Mouse (Mus musculus) kidney, postnatal 14 days (tissue): Measurements from ENCODE around the gene Iffo2.

Experiments
- DNase-seq: peaks from one replicate; pipeline ENCODE4 v3.0.0; 2022; ENCODE audit warnings: mixed read lengths

The Iffo2 gene

GRCm38 (mm10) chr4:139535127-139535695 is 4.9 kb downstream of the Iffo2 start:
- peak; percentile 70 for DNase-seq

- DNase-seq = no peak
These were observed 5.4 kb downstream of the Iffo2 start for GRCm38 (mm10) chr4:139535719-139536118.

GRCm38 (mm10) chr4:139536706-139537105 is 6.4 kb downstream of the Iffo2 start:
- no peak for DNase-seq

GRCm38 (mm10) chr4:139540784-139541183 is 10.4 kb downstream of the Iffo2 start:
- no peak for DNase-seq

GRCm38 (mm10) chr4:139545791-139546190 is 15.4 kb downstream of the Iffo2 start:
- DNase-seq = no peak

GRCm38 (mm10) chr4:139549448-139549847 is 19.1 kb downstream of the Iffo2 start:
- DNase-seq = no peak

- DNase-seq = no peak
These were observed 24.9 kb downstream of the Iffo2 start for GRCm38 (mm10) chr4:139555235-139555634.

- DNase-seq = peak; percentile 45
These were observed 25.6 kb downstream of the Iffo2 start for GRCm38 (mm10) chr4:139555951-139556350.

- DNase-seq = no peak
These were observed 38.0 kb downstream of the Iffo2 start for GRCm38 (mm10) chr4:139568361-139568760.

- peak; percentile 37 for DNase-seq
These were observed 40.4 kb downstream of the Iffo2 start for GRCm38 (mm10) chr4:139570756-139571155.

- DNase-seq = no peak
These were observed 42.7 kb downstream of the Iffo2 start for GRCm38 (mm10) chr4:139572928-139573512.

GRCm38 (mm10) chr4:139574156-139574798 is 43.9 kb downstream of the Iffo2 start:
- peak; percentile 100 for DNase-seq

- no peak for DNase-seq
These were observed 44.7 kb downstream of the Iffo2 start for GRCm38 (mm10) chr4:139574799-139575672.

GRCm38 (mm10) chr4:139575673-139576003 is 45.3 kb downstream of the Iffo2 start:
- no peak for DNase-seq

GRCm38 (mm10) chr4:139576251-139576880 is 46.0 kb downstream of the Iffo2 start:
- DNase-seq = no peak

GRCm38 (mm10) chr4:139577006-139577405 is 46.7 kb downstream of the Iffo2 start:
- no peak for DNase-seq

GRCm38 (mm10) chr4:139578389-139578788 is 48.0 kb downstream of the Iffo2 start:
- no peak for DNase-seq

- DNase-seq = no peak
These were observed 48.7 kb downstream of the Iffo2 start for GRCm38 (mm10) chr4:139579003-139579402.

- no peak for DNase-seq
These were observed 49.1 kb downstream of the Iffo2 start for GRCm38 (mm10) chr4:139579466-139579865.

- peak; percentile 83 for DNase-seq
These were observed 50.5 kb downstream of the Iffo2 start for GRCm38 (mm10) chr4:139580663-139581336.

GRCm38 (mm10) chr4:139581427-139582051 is 51.2 kb downstream of the Iffo2 start:
- peak; percentile 75 for DNase-seq

- no peak for DNase-seq
These were observed 52.0 kb downstream of the Iffo2 start for GRCm38 (mm10) chr4:139582346-139582745.
